Mouse (Mus musculus): ENCODE measurements around the gene Rbfox1.

Rbfox1 gene

DNA sequence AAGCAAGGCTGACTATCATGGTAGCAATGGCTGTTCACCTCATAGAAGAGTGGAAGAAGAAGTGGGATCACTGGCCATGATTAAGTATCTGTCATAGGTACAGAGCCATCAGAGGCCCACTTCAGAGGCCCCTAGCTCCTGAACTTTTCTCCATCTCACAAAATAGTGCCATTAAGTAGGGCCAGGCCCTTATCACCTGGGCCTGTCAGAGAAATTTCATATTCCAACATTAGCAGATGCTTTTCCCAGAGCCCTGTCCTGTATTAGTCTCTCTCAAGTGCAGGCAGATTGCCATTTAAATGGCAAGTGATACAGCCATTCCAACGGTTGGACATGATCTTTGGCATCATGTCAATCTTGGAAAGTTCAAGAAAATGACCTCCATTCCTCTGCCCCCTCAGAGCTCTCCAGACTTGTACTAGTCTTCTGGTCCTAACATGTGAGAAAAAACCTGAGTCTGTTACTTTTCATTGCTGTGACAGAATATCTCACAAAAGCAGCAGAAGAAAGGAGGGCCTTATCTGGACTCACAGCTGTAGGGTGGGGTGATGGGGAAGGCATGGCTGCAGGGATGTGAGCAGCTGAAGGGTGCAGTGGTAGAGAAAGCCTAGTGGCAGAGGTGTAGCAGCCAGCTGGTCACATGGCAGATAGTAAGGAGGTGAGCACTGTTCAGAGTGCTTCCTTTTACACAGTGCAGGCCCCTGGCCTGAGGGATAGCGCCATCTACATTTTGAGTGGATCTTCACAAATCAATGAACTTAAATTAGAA, 210.6 kb downstream of the Rbfox1 start:
- DNase-seq (ENCODE audit: low spot score) = no peak

DNA sequence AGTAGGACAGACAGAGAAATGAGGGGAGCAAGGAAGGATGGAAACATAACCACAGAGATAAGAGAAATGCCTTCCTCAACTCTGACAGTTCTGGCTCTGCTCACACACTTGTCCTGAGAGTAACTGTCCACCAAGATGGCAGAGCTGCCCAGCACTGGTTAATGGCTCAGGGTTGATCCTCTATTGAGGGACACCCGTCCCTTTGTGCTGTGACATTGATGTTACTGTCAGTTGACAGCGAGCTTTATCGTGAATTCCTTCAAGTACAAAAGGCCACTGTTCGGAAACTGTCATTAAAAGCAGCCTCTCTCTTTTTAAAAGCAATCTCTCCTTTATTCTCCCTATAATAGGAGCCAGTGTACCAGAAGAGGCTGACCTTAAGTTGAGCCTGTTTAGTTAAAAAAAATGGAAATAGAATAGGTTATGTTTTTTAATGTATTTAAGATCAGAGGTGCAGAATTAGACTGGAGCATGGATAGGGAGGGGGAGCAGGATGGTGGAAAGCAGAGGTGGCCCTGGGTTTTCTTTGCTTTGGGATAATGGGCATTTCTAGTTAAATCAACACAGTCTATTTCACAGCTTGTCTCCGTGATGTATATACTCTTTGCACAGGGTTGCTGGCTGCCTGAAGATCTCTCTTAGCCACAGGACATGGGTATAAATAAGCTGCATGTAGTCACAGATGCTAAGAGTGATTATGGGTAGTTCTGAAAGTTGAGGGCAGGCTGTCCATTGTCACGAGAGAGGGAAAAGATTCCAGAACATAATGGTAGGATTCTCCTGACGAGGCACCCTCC, 212.3 kb downstream of the Rbfox1 start:
- no peak for DNase-seq (ENCODE audit: low spot score)

DNA sequence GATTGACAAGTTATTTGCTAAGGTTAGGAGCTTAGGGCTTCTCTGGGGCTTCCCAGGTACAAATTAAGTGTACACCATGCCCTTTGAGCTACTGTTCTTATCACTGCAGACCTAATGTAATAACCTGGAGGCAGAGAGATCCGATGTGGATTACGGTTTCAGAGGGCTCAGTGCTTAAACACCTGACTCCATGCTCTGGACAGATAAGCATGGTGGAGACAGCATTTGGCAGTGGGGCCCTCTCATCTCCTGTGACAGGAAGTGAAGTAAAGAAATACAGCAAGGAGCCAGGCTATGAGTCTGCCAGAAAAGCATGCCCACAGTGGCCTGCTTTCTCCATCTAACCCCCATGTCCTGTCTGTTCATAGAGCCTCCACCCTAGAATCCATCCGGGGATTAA, 213.0 kb downstream of the Rbfox1 start:
- DNase-seq (ENCODE audit: low spot score) = no peak

DNA sequence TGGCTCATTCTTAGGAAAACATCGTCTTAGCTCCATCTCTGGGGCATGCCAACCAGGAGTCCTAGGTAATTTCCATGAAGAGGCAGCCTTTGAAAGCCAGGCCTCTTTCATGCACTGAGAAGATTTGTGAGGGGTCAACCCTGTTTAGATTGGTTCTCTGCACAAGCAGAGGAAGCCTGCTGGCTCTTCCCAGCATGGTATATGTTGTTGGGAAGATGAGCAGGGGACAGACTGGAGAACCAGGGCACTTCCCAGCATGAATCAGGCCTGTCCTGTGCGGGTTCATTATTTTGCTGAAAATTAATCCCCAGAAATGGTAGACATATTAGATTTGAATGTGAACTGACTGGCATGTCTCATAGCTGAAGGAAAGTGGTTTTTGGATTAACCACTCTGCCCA, 214.4 kb downstream of the Rbfox1 start:
- DNase-seq (ENCODE audit: low spot score) = no peak

DNA sequence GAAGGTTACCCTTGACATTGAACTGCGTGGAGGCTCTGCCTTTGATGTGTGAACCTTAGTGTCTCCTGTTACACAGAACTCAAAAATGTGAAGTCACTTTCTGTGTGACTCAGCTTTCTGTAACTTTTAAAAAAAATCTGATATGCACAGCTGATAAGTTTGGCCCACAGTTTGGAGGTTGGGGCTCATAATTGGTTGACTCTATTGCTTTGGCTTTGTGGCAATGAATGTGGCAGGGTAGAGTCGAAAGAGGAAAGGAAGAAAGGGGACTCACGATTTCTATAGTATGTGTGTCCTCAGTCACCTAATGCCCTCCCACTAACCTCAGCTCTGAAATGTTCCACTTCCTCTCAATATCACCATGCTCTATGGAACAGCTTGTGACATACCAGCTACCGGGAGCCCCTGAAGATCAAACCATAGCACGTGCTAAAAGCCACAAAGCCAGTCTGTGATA, 215.3 kb downstream of the Rbfox1 start:
- DNase-seq (ENCODE audit: low spot score) = no peak

DNA sequence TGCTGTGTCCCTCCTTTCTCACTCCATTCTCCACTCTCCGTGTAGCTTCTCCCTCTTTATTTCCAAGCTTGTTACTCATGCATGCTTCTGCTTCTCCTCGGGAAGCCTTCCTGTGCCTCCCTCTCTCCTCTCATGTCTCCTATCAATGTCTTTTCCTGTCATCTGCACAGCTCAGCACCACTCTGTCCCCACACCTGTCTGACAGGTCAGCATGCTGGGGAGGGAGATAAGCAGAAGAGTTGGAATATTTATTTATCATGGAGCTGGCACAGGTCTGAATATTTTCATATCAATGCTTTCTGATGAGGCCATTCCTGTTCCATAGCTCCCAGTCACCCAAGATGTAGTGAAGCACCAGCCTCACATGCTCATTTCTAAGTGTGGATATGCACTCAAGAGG, 218.6 kb downstream of the Rbfox1 start:
- no peak for DNase-seq (ENCODE audit: low spot score)

DNA sequence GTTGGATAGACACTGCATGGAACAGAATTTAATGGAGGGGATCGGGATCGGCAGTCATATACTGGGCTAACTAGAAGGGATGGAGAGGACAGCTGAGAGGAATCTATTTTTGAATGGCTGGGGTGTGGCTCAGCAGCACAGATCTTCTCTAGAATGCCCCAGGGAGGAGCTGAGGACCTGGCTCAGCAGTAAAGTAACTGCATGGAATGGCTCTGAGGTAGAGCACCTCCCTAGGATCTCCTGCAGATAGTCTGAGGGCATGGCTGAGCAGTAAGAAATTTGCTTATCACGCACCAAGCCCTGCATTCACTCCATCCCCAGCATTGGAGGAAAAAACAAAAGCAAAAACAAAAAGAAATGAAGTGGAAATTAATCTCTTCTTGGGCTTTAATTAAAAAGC, 225.0 kb downstream of the Rbfox1 start:
- DNase-seq (ENCODE audit: low spot score) = no peak

DNA sequence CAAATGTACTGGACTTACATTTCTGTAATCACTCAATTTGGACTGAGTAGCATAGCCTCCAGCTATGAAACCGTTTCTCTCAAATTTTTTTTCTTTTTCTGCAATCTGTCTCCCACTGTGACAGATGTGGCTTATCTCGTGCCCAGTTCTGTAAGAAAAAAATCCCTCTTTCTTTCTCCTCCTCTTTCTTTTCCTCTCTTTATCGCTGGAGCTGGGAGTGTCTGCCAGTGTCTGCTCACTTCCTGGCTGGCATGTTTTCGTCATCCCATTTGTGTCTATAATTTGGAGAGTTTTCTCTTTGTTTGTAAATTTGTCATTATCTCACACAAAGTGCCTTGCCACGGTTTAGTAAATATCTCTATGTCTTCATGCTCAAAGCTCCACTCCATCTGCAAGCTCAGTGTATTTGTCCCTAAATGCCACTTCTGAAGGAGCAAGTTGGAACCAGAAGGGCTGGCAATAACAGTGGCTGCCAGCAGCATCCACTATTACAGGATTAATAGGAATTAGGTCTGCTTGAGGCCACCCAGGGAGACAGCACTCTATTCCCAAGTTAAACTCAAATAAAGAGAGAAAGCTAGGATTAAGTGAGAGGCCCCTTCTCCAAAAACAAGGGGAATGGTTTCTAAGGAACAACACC, 228.8 kb downstream of the Rbfox1 start:
- DNase-seq (ENCODE audit: low spot score) = no peak

DNA sequence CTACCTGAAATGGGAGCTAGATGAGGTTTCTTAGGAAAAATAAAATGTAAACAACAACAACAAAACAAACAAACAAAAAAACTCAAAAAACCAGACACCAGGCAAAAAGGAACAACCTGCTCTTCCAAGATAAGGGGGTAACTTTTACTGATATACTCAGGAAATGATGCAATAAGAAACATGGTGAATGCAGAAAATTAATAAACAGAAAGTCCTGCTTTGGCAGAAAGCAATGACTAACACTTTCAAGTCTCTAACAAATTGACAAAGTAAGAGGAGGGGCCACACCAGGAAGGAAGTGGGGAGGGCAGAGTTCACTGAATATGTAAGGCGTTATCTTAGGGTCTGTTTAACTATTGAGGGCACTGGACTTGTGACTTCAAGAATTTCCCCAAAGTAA, 234.3 kb downstream of the Rbfox1 start:
- no peak for DNase-seq (ENCODE audit: low spot score)

DNA sequence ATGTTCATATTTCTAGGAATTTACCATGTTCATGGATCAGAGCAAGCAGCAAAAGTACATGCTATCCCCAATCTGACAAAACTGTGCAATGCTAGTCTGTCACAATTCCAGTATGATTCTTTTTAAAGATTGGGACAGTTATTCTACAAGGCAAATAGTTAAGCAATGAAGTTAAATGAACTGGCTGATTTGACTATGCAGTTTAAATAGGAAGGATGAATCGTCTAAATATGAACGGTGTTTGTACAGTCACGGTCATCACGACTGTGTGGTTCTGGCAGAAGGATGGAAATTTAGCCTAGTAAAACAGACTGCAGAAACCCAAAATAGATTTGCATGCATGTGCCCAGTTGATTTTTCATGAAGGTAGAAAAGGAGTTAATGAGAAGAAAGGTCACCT, 236.1 kb downstream of the Rbfox1 start:
- no peak for DNase-seq (ENCODE audit: low spot score)

DNA sequence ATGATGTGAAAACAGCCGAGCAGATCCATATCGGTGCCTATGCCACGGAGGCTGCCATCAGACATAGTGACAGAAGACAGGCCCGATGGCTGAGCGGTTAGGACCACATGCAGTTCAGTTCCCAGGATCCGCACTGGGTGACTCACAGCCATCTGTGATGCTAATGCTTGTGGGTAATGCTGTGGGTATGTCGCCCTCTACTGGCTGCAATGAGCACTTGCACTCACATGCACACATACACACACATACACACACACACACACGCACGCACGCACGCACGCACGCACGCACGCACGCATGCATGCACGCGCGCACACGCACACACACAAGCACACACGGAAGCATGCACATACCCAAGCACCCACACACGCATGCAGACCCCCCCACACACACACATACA, 237.7 kb downstream of the Rbfox1 start:
- DNase-seq (ENCODE audit: low spot score) = no peak

DNA sequence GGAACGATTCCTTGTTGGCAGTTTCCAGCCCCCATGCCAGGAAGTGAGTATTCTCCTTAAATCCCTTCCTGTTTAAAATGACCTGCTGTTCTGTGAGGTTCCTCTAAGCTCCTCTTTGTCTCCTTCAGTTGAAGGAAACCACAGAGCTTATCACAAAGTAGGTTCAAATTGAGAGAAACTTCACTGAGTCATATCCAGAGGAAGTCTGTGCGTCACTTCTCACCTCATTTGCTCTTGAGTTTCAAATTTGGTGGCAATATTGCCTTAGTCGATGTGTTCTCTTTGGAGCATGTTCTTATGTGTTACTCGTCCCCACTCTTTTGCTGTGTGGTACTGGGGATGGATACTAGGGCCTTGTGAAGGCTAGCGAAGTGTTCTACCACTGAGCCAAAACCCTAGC, 243.2 kb downstream of the Rbfox1 start:
- DNase-seq (ENCODE audit: low spot score) = no peak

DNA sequence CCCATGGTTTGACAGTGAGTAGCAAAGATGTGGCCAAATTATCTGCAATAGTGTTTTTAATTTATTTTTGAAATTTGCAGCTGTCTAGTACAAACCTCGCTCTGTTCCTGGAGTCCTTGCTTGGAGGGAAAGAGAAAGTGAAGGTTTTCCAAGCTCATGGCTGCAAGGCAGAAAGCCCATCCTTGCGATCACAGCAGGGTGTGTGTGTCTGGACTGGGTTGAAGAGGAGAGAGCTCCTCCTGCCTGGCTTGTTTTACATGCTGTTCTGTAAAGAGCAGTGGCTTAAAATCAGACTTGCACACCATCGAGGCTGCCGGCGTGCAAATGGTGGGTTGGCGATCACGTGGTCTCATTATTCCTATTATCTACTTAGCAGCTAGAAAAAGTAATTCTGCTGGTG, 249.9 kb downstream of the Rbfox1 start:
- no peak for DNase-seq (ENCODE audit: low spot score)

DNA sequence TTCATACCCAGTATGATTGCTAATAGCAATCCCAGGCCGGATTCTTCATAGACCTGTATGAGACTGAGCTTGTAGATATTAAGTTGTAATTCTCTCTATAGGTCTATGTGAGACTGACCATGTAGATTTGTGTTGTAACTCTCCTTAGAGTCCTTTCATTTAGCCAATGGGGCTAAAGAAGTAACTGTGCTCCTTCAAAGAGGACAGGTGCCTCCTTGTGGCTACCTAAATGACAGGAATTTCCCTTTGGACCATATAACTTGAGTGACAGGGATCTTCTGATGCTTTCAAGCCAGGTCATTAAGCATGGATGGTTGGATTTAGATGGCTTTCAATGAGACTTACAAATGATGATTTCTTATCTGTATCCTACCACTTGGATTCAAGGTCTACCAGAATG, 254.3 kb downstream of the Rbfox1 start:
- DNase-seq (ENCODE audit: low spot score) = no peak

DNA sequence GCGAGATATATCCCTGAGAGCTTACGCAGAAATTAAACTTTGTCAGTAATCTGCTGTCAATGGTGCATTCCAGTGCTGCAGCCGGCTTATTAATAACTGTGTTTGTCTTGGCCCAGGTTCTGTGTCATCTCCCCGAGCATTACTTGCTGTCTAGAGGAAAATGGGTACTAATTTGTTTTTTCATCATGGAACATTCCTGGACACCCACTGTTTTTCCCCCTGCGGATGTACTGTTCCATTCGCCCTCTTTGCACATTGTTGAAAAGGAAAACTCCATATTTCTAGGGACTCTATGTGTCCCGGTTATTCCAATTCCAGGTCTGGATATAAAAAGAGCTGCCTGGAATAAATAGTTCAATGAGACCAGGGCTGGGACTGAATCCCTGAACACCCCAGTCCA, 262.8 kb downstream of the Rbfox1 start:
- no peak for DNase-seq (ENCODE audit: low spot score)

DNA sequence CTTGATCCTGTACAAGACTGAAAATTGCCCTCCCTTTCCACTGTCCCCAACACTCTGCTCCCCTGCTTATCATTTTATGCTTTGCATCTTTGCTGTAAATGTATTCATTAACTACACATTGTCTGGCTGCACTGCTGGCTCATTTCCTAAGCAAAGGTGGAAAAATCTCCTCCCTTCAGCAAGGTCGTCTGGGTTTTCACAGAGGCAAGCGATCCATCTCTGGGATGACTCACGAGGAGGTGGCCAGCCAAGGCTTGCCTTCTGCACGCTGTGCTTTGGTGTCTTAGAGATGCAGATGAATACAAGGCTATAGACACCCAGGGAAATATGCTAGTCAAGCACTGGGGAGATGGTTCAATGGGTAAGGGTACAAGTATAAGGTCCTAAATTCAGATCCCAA, 264.2 kb downstream of the Rbfox1 start:
- DNase-seq (ENCODE audit: low spot score) = no peak

DNA sequence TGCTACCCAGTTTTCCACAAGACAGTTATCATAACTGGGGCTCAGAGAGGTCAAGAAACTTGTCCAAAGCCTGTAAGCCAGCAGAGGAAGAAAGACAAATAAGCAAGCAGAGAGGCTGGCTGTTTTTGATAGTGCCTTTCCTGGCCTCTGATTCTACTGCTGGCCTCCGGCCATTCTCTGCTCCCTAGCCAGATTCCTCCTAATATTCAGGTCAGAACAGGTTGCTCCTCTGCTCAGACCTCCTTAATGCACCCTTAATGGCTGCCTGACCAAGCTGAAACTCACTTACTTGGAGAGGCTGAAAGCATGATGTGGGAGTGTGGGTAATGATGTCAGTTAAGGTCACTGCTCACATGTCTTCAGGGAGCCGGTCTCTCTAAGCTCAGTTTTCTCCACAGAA, 270.4 kb downstream of the Rbfox1 start:
- no peak for DNase-seq (ENCODE audit: low spot score)

DNA sequence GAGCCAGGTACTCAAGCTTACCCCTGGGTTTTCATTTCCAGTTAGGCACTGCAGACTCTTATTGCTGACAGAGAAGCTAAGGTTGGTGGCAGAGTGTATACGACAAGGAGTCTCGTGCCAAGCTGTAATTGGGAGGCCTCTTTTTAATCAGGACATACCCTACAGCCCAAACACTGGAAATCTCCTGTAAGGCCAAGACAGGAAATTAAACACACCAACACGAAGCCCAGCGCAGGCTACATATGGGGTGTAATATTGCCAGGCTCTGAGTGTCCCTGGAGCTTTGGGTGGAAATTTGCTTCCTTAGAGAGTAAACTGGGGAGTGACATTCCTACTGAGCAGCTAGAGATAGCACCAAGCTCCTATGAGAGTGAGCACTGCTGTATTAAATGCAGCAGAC, 279.3 kb downstream of the Rbfox1 start:
- no peak for DNase-seq (ENCODE audit: low spot score)

DNA sequence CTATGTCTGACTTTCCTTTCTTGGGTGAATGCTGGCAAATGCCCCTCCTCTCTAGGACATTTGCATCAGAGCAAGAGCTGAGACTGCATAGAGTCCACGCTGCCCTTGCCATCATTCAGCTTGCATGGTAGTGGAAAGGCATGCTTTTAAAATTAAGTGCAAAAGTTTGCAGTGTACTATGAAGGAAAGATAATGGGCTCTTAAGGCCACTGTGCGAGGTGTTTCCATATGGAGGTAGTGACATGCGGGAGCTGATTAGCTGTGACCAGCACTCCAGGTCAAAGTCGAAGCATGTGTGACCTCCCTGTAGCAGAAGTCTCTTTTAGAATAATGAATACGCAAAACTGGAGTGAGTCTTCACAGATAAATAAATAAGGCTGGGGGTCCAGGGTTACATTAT, 284.2 kb downstream of the Rbfox1 start:
- DNase-seq (ENCODE audit: low spot score) = no peak

DNA sequence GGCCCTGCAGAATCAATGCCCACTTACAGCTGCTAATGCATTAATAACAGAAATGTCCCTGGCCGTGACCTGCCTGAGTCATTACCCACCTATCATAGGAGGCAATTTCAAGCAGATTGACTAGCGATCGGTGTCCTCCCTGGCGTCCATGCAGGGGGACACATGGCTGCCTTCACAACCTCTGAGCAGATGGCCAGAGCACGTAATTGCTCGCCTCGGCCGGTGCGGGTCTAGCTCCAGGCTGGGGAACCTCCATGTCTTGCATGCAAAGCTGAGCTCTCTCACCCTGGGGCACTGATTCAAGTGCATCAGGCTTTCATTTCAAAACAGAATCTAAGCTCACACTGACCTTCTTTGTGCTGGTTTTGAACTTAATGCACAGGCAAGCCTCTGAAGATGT, 295.7 kb downstream of the Rbfox1 start:
- no peak for DNase-seq (ENCODE audit: low spot score)

DNA sequence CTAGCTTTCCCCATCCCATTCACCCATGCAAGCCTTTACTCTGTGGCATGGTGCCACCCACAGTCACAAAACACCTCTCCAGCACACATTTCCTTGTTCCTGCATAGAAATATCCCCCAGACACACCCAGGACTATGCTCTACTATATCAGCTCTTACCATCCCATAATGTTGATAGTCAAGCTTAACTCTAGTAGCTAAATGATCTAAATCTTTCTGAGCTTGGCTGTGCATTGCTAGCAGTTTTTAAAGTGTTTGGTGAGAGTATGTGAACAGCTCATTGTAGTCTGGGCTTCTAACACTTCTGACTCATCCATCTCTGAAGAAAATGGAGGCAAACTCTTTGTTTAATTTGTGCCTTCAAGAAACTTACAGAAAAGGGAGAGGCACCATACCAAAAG, 297.2 kb downstream of the Rbfox1 start:
- no peak for DNase-seq (ENCODE audit: low spot score)

DNA sequence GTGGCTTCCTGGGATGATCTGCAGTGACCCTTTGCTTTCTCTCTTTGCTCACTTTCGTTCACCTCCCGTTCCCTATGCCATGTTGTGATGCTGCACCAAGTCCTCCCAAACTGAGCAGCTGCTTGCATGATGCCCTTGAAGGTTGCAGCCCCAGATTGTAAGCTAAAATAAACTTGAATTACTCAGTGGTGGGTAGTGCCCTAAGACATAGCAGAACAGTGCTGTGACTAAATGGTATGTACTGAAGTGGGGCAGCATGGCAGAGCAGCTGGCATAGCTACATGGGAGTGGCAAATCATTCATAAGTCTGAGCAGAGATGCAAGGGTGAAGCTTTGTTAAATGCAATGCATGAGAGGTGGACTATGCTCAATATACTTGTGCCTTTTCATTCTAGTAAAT, 307.2 kb downstream of the Rbfox1 start:
- DNase-seq (ENCODE audit: low spot score) = no peak

DNA sequence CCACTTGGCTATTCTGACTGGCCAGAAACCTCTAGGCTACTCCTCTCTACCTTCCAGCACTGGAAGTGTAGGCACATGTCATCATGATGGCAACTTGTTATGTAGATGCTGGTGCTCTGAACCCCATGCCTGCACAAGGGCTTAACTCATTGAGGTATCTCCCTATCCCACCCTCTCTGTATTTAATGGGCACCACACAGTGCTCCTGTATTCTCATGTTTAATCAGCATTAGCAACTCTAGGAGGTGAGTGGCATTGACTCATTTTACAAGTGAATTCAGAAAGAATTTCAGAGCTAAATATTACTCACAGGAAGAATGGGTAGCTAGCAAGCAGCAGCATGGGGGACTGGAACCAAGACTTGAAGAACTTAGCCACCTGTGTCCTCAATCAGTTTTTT, 321.3 kb downstream of the Rbfox1 start:
- no peak for DNase-seq (ENCODE audit: low spot score)
